Mouse (Mus musculus) right cerebral cortex, postnatal 4 days (tissue): ENCODE data around the gene Stk38.
A peak's percentile ranks its signal among the peaks of the same experiment; 100 is the strongest.
"Not testable (repeated sequence)": the region's sequence is repeated elsewhere in the genome, so short reads cannot be mapped to it uniquely, and the experiment has no call there.

Experiments used
- DNase-seq: peaks from one replicate; pipeline ENCODE4 v3.0.0-alpha.2; 2022

The Stk38 gene

DNA sequence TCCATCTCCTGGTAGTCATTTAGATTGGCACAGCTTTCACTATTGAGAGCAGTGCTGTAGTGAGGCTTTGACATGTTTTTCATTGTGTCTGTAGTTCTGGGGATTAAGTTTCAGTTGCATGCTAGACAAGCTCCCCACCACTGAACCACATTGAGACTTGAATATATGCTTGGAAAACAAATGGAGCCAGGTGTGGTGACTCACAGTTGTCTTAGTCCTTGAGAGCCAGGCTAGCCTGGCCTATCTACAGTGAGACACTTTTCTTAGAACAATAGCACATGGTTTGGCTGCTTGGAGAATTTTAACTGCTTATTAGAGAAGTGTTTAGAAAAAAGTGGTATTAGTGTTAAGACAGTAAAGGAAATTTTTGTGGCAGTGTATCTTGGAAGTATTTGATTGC lies 26.5 kb upstream of the Stk38 start:
- DNase-seq = no peak

DNA sequence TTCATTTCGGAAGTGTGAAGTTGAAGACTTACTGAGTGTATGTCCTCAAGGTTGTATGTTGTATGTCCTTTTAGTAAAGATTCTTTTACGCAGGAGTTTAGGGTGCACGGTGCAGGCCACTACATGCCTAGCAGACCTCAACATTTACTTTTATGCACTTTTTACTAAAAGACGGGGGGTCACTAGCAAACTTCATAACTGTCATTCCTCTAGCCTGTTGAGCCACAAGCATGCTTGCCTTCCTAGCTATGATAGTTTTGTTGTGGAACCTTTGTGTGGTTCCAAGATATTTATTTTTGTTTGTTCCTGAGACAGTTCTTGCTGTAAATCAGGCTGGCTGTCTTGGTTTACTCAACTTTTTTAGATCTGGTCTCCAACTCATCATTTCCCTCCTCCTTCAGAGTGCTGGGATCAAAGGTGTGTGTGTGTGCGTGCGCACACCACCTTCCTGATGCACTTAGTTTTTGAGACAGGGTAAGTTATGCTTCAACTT lies 25.8 kb upstream of the Stk38 start:
- DNase-seq = no peak

DNA sequence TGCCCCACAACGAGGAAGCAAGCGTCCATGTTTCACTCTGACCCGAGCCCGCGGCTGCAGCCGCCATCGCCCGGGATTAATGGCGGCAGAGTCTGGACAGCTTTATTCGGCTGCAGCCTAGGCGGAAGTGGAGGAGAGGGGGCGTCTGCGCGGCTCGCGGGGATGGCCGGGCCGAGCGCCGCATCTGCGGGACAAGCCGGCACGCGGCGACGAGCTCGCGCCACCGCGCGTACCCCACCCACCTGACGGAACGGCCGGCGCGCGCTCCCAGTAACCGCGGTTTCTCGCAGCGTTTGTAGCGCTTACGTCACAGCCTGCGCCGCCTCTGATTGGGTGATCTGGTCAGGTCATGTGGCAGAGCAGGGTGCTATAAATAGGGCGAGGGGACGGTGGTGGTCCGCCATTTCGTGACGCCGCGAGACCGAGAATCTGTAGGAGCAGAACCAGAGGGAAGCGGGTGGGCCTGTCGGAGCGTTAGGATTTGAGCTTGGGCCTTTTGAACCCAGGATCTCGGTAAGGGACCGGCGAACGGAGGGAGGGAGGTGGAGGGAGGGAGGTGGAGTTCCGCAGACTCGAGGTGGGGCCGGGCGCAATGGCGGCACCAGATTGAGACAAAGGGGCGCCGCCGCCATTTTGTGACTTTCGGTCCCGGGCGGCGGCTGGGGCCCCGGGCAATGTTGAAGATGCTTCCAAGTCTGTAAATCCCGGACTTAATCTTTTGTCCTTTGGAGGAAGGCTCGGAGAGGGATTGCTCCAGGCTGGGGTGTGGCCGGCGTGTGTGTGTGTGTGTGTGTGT lies 24.7 kb upstream of the Stk38 start, which contains the start of gene Srsf3:
Srsf3 (plus strand) TSS at position 355 of the 796 bp plus-strand sequence.
- peak; percentile 98 for DNase-seq

DNA sequence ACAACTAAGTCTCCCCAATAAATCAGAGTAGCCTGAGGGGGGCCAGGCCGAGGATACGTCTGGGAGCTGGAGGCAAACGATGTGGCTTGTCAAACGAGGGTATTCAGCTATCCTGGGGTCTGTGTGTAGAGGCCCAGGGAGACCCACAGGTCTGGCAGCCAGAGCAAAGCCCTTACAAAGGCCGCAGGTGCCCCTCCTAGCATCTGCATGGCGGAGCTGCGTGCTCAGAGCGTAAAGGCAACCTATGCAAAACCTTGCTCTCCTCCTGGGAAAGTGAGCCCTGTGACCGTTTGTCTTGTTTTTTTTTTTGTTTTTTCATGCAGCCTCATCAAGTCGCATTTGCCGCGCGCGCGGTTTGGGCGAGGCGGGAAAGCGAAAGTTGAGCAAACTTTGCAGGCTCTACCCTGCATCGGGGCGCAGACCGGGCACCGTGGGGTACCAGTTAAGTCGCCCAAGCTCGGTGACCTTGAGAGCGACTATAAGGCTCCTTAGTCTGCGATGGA lies 24.0 kb upstream of the Stk38 start:
- peak; percentile 58 for DNase-seq

DNA sequence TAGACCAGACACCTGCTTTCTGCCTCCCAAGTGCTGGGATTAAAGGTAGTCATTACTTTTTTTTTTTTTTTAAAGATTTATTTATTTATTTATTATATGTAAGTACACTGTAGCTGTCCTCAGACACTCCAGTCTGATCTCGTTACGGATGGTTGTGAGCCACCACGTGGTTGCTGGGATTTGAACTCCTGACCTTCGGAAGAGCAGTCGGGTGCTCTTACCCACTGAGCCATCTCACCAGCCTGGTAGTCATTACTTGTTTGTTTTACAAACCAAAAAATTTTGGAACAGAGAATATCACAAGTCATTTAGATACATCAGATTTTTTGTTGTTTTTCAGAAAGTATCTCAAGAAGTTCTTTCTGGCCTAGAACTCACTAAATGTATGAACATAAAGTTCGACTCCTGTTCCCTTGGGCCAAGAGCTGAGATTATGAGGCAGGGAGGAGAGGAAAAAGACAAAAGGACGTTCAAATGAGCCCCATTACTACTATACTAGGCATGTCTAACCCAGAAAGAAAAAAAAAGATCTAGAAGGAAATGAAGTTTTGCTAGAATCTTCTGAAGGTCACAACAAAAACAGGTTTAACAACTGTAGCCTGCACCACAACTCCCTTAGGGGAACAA lies 23.4 kb upstream of the Stk38 start:
- DNase-seq = not testable (repeated sequence)

DNA sequence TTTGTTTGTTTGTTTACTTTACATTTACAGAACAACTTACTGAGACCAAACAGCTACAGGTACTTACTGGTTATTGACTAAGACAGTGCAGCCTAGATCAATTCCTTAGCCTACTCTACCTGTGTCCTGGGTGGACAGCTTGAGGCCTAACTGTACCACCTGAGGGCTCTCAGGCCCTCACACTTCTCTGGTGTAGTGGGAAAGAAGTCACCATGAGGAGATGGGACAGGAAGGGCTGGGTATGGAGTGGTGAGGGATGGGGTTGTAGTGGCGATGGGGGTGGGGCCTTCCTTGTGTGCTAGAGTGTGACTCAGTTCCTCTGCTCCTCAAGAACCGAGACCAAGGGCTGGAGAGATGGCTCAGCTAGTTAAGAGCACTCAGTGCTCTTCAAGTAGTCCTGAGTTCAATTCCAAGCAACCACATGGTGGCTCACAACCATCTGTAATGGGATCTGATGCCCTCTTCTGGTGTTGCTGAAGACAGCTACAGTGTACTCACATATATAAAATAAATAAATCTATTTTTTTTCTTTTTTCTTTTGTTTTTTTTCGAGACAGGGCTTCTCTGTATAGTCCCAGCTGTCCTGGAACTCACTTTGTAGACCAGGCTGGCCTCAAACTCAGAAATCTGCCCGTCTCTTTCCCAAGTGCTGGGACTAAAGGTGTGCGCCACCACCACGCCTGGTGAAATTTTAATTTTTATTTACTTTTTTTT lies 22.7 kb upstream of the Stk38 start:
- DNase-seq = no peak

DNA sequence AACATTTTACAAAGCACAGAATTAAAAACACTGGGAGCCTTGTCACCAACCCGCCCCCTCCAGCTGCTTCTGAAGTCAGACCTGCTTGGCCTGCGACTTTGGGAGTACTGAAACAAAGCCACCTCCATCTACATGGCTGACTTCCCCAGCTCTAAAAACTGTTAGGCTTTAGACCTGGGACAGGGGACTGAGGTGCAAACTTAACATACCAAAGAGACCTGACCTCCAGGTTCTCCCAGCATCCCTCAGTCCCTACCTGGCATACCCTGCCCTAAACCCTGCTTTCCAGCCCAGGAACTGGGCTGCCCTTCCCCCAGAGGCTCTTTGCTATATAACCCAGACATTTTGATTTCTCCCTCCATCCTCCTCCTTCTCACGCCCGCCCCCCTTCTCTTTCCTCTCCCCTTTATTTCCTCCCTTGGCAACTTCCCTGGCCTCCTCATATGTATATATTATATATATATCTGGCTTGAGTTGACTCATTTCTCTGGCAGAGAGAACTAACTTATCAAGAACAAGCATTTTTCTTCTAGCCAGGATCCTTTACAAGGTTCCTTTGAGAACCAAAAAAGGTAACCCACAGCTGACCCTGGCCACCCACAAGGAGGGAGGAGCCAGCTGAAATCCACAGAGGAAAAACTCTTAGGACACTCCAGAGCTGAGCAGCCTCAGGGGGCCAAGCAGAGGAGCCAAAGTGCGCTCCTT lies 19.0 kb upstream of the Stk38 start:
- DNase-seq = no peak

DNA sequence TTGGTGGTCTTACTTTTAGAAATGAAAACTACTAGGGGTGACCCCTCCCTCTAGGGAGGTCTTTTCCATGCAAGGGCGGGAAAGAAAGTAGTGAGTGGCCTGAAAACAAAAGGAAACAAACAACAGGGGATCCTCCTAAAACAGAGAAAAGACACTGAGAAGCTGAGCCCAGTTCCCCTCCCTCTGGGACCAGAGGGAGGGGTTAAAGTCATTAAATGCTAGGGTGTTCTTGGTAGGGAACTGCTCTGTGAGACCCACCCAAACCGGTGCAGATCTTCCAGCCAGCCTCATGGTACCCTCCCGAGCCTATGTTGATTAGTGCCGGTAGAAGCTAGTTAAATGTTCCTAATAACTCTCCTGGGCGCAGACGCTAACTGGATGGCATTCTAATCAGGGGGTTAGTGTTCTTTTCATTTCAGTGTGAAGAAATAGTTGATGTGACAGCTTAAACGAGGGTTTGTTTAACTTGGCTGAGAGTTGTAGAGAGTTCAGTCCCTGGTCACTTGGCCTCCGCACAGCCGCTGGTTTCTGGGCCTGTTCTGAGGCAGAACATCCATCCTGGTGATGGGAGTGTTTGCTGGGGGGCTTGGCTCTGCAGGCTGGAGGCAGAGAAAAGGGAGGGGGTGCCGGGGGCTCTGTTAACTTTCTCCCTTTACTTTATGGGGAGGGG lies 17.2 kb upstream of the Stk38 start:
- DNase-seq = no peak

DNA sequence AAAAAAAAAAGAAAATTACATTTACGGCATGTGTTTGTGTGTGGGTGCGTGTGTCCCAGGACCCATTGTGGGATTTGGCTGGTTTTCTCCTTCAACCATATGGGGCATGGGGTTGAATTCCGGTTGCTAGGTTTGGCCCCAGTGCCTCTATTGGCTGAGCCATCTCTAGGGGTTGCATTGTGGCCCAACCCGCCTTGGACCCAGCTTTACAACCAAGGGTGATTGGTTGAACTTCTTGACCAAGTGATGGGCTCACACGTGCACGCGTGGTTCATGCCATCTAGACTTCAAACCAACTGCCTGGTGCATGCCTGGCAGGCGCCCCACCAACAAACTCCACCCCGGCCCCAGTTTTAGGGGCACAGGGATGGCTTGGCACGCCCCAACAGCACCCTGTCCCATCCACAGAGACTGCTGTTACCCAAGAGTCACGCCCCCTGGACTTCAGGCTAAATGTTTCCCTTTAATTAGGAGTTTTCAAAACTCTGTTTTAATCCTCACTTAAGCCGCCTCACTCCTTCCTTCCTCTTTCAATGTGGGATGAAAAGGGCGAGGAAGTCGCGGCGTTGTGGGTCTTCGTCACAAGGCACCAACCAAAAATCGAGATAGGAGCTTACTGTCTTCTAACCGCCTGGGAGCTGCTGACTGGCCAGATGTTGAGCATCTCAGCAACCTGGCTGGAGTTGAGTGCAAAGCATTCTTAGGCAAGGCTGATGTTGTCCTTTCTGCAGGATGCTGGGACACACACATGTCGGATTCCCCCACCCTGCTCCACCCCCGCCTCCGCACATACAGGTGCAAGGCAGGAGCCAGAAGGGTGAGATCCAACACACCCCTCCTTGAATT lies 16.5 kb upstream of the Stk38 start:
- DNase-seq = no peak

DNA sequence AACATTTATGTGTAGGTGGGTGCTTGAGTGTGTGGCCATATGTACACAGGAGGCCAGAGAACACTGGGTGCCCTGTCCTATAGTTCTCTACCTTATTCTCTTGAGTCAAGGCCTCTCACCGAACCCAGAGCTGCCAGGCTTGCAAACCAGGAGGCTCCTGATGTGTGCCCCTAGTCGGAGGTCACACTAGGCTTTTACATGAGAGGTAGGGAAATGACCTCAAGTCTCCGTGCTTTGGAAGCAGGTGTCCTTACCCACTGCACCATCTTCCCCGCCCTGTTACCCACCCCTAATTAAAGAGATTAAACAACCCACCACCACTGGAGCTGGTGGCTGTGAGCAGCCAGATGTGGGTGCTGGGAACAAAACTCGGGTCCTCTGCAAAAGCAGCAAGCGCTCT lies 15.6 kb upstream of the Stk38 start:
- no peak for DNase-seq

DNA sequence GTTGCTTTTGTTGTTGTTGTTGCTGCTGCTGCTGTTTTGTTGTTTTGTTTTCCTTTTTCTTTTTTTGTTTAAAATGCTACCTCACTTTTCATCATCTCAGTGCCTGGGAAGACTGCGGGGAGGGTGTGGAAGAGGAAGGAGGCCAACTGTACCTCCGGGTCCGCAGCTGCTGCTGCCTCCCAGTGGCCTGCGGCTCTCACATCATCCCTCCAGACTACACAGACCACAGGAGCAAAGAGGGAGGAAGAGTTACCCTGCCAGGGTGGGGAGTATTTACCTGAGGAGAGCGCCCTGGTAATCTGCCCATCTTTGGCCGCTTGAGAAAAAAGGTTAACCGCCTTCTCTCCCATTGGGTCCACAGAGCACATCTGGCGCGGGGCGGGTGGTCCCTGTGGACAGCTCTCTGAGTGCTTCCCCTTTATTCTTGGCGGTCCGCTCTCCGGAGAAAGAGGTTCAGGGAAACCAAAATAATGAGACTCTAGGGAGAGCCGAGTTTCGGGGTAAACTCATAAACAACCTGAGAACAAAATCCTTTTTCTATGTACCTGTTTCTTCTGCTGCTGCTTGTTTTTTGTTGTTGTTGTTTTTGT lies 14.5 kb upstream of the Stk38 start:
- no peak for DNase-seq

DNA sequence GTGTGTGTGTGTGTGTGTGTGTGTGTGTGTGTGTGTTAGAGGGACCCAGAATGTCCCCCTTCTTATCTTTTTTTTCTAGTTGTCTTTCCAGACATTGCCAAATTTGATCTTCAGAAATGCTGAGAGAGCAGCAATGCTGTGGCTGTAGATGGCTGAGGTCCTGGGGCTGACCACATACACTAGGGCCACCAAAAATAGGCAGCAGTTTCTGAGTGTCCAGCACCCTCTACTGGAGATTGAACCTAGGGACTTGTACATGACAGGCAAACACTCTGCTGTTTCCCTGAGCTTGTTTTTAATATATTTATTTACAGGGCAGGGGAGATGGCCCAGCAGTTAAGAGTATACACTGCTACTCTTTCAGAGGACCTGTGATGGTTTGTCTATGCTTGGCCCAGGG lies 12.6 kb upstream of the Stk38 start:
- no peak for DNase-seq

DNA sequence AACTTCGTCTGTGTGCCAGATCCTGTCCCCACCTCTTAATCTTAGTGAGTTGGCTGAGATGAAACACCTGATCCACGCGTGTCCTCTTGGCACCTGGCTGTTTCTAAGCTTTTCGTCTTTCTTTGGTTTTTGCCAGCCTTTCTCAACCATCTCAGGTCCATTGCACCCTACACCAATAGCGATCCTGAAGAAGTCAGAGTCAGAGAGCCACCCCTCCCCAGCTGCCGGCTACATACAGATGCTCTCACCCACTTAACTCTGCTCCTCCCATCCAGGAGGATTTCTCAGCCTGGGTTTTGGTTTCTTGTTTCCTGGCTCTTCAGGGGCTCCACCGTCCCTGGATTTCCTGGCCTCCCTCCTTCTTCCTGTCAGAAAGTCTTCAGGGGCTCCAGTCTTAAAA lies 11.6 kb upstream of the Stk38 start:
- no peak for DNase-seq

DNA sequence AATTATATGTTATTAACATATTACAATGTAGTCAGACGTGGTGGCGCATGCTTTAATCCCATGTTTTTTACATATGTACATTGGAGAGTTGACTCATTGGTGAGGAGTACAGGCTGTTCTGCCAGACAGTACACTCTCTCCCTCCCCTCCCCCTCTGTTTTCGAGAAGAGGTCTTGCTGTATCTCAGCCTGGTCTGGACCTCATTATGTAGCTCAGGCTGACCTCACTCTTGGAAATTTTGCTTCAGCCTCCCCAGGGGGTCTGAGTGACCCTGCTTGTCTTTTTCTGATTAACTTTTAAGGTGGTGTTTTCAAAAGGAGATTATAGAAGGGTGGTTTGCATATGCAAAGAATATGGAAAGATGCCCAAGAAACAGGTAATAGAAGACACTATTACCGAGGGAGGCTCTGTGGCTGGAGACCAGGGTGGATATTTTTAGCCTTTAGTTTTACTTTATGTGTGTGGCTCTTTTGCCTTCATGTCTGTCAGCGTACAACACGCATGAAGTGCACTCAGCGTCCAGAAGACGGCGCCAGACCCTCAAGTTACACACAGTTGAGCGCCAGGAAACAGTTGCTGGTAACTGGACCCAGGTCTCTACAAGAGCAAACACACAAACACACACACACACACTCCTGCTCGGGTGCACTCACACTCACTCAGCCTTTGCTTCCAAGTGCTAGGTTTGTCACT lies 10.6 kb upstream of the Stk38 start:
- DNase-seq = no peak

DNA sequence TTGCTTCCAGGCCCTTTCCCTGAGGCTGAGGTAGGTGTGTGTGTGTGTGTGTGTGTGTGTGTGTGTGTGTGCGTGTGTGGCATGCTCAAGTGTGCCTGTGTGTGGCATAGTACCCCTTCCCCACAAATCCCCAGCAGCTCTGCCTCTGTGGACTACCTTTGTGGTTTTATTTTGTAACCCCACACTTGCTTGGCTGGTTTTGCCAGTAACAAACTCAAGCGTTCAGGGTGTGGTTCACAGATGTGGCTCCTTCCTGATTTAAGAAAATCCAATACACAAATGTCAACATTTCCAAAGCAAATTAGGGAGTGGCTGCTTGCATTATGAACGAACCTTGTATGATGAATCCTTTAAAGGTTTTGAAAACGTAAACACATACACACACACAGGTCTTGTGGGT lies 8.9 kb upstream of the Stk38 start:
- DNase-seq = no peak

DNA sequence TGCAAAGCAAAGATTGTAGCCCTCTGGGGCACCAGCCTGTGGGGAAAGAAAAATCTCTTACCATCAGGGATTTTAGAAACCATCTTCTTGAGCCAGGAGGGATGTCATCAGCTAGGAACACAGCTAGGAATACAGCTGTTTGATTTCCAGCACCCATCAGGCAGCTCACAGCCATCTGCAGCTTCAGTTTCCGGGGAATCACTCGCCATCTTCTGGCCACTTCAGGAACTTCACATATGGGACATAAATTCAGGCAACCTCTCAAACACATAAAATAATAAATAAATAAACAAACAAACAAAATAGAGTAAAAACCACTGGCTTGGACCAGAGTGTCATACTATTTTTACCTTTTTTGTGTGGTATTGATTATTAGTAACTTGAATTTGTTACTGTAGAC lies 7.8 kb upstream of the Stk38 start:
- peak; percentile 40 for DNase-seq

DNA sequence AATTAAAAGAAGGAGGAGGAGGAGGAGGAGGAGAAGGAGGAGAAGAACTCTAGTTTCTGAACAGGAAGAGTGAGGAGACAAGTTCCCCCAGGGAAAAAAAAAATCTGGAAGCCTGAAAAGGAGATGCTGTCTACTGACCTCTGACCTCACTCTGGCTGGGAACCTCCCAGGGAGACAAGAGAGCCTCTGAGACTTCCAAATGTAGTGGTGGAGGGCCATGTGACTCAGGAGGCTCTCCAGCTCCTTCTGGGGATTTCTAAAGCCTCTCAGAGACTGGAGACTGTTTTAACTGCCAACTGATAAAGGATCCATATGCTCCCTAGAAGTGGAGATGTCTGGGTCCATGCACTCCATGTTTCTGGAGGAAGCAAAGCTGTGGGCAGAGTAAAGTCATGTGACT lies 6.4 kb upstream of the Stk38 start:
- no peak for DNase-seq

DNA sequence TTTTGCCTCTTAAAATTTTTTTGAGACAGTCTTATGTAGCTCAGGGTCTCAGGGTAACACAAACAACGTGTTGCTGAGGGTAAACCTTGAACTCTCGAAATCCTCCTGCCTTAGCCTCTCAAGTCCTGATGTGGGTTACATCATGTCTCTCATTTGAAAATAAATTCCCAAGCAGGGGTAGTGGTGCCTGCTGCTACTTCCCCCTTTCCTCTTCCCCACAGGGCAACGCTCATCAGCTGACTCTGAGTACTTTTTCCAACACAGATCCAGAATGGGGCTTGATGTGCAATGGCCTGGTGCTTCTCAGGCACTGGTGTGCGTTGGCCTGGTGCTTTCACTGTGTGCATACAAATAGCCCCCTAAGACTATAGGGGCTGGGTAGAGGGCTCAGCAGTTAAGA lies 1.4 kb upstream of the Stk38 start:
- DNase-seq = no peak

DNA sequence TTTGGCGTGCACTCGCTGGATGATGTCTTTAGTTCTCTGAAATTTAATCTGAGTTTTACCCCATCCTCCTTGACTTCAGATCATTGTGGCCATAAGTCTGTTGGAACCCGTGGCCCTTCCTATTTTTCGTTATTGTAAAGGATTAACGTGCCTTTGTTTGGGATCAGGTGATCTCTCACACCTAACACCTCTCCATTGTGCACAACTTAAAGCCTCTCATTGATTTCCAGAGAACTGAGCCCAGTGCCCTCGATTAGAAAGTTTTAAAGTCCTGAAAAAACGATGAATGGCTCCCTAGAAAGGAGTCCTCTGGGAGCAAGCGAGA lies 493 bp upstream of the Stk38 start:
- DNase-seq = no peak

DNA sequence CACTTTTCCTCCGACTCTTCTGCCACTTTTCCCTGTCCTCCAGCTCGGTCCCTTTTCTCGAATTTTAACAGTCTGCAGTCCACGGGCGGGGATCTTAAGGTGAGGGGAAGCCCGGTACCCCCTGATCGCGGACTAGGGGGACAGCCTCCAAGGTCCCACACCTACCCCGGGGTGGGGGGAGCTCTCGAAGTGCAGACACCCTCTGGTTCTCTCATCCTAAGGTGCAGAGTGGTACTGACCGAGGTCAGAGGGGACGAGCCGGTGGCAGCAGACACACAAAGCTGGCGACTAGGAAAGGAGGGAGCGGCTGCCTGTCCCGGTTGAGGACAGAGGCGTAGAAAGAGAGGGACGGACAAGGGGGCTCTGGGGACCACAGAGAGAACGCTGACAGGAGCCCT lies 553 bp downstream of the Stk38 start:
- DNase-seq = no peak

DNA sequence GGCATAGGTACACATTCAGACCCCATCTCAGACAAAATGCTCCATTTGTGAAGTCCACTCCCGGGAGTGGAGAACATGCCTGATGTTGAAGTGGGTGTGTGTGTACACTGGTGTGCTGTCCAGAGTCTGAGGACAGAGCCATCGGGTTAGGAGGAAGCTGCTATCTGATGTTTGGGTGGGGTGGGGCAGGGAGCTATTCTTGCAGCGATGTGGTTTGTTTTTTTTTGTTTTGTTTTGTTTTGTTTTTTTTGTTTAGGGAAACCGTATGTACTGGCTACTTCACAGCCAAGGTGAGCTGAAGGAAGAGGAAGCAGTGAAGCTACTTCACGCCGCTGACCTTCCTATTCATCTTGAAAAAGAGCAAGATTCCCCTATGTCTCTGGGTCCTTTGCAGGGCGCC lies 983 bp downstream of the Stk38 start:
- DNase-seq = no peak
